Mouse (Mus musculus) stomach, embryonic 14.5 days (tissue): ENCODE data around the gene Prmt2. TPM values are rescaled to one million over a fixed set of nuclear protein-coding genes. Genes with fewer than 3 reads are reported as not detected.

Experiments
- ATAC-seq: fragments of 200-750 bp; cut with Nextera tagmentation; 2 replicates; pipeline ENCODE4 v1.8.0; 2017; ENCODE audit warnings: low read depth, moderate TSS enrichment; ENCODE audit not compliant: insufficient number of reproducible peaks, insufficient read depth, low FRiP score
- H3K27ac ChIP-seq: fragments of 300-500 bp; sonication (generic); 2 replicates; pipeline ENCODE4 v1.5.1; 2014; ENCODE audit warnings: mild to moderate bottlenecking, low read length, moderate library complexity, mixed read lengths
- H3K27me3 ChIP-seq: fragments of 300-500 bp; sonication (generic); 2 replicates; pipeline ENCODE4 v1.6.1; 2014; ENCODE audit warnings: low read length, control low read depth, mixed read lengths; ENCODE audit not compliant: control insufficient read depth, insufficient read depth
- H3K36me3 ChIP-seq: fragments of 300-500 bp; sonication (generic); 2 replicates; pipeline ENCODE4 v1.6.1; 2014; ENCODE audit warnings: mild to moderate bottlenecking, control low read depth, low read length, moderate library complexity, mixed read lengths; ENCODE audit not compliant: control insufficient read depth, insufficient read depth
- H3K4me1 ChIP-seq: fragments of 300-500 bp; sonication (generic); 2 replicates; pipeline ENCODE4 v1.6.1; 2014; ENCODE audit warnings: low read length, control low read depth, mixed read lengths; ENCODE audit not compliant: control insufficient read depth, insufficient read depth
- H3K4me2 ChIP-seq: fragments of 300-500 bp; sonication (generic); replicated peaks from 2 replicates; pipeline ENCODE4 v1.6.1; 2014; ENCODE audit warnings: low read depth, low read length, control low read depth
- H3K4me3 ChIP-seq: fragments of 300-500 bp; sonication (generic); 2 replicates; pipeline ENCODE4 v1.5.1; 2014; ENCODE audit warnings: low read depth, low read length, control low read depth
- H3K9ac ChIP-seq: fragments of 300-500 bp; sonication (generic); replicated peaks from 2 replicates; pipeline ENCODE4 v1.6.1; 2014; ENCODE audit warnings: low read depth, mild to moderate bottlenecking, control low read depth, low read length, moderate library complexity, mixed read lengths
- H3K9me3 ChIP-seq: fragments of 300-500 bp; sonication (generic); 2 replicates; pipeline ENCODE4 v1.6.1; 2016; ENCODE audit warnings: low read depth, low read length, control low read depth; ENCODE audit not compliant: control insufficient read depth
- WGBS: fragments of 180-500 bp; shearing (Covaris S2); extraction: QIAGEN DNeasy Blood & Tissue Kit; methylation state at CpG from one replicate; pipeline ENCODE4 v1.1.7; 2014; 5-methylcytosine and 5-hydroxymethylcytosine counted together
- microRNA counts: library from miRNA; unstranded; fragments of <30 nt; microRNA quantifications from one replicate; lab custom pipeline; 2016
- microRNA-seq: library from miRNA; unstranded; fragments of <30 nt; microRNA quantifications from one replicate; pipeline ENCODE4, GENCODE M21; 2016
- polyA plus RNA-seq: library from polyadenylated mRNA; unstranded; fragments of >200 nt; fragmentation: Nextera tagmentation; extraction: Ambion mirVana; gene quantifications from 2 replicates; pipeline ENCODE4 v1.2.1, GENCODE M21; 2014

Gene Prmt2
- polyA plus RNA-seq, 1 experiment from 2014 or later: 61.4 TPM

DNA sequence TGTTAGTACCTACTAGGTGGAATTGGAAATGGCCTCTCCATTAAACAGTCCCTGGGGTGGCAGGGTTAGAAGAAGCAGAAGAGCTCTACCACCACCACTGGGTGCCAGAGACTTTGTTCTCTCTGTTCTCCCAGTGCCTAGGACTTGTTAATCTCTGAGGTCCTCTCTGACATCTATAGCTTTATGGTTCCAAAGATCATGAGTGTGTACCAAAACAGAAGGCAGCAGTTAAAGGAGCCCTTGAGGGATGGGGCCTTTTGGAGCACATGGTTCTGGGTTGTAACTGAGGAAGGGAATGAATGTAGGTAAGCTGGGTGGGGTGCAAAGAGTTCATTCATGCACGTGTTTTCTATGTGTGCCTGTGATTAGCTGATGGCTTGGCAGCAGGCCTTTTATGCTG, 79.7 kb downstream of the Prmt2 start:
- Histone ChIP-seq H3K36me3 (no peaks in the 10 kb centered on the region), H3K4me2 (no peak overlapping the region), H3K27me3 (no peaks in the 10 kb centered on the region), H3K9me3 (no peaks in the 10 kb centered on the region), H3K9ac (no peak overlapping the region), H3K4me3 (no peak overlapping the region), H3K27ac (no peak overlapping the region), H3K4me1 (no peaks in the 10 kb centered on the region)
- no peak for ATAC-seq
- WGBS: 25% methylated on average over 1 of the region's 1 CpGs

DNA sequence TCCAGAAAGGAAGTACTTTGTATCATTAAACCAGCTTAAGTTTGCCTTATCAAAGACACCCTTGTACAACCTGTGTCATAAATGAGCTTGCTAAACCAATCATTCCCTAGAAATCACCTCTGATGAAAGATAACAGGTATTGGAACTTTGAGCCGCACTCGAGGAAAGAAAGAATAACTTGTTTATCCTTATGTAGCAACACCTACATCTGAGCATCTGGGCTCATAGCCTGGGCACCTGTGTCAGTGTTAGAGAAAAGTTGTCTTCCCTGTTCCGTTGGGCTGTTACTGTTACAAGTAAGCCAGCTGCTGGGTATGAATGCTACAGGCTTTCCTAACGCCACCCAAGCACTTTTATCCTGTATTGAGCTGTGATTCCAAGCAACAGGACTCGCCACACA, 80.1 kb downstream of the Prmt2 start:
- Histone ChIP-seq H3K9me3 (no peaks in the 10 kb centered on the region), H3K4me3 (no peak overlapping the region), H3K4me1 (no peaks in the 10 kb centered on the region), H3K27me3 (no peaks in the 10 kb centered on the region), H3K27ac (no peak overlapping the region), H3K36me3 (no peaks in the 10 kb centered on the region), H3K4me2 (no peak overlapping the region), H3K9ac (no peak overlapping the region)
- ATAC-seq: no peak
- WGBS: 79% methylated on average over 5 of the region's 5 CpGs

MicroRNA genes within 50 kb of the gene (microRNA counts, 519-probe panel; counts per million panel counts)
- 1,646 counts per million, percentile 10 among the panel's probes with 10 or more counts for microRNA mmu-miR-678 (lab: Ali Mortazavi, UCI)

Small RNAs within 50 kb of the gene (microRNA-seq; reads per million reads assigned to microRNA genes)
- gene Mir678: not detected

Other genes with a start within 250 kb of the Prmt2 start
- gene Zfp280b, start 205.2 kb downstream of the Prmt2 start, polyA plus RNA-seq: 23.2 and 24.8 TPM in 2 replicates
- gene Slc5a4b, start 126.9 kb downstream of the Prmt2 start, polyA plus RNA-seq: not detected in 2 replicates
- gene Slc5a4a, start 90.4 kb downstream of the Prmt2 start, polyA plus RNA-seq: not detected in 2 replicates
- 1.6 and 2.1 TPM in 2 replicates for gene S100b, start 16.0 kb upstream of the Prmt2 start, polyA plus RNA-seq
- 7.8 TPM in 2 replicates for gene Dip2a, start 107.4 kb upstream of the Prmt2 start, polyA plus RNA-seq
- gene AC141477.1, start 202.6 kb upstream of the Prmt2 start, polyA plus RNA-seq: not detected in 2 replicates
- 18.9 and 20.1 TPM in 2 replicates for gene Pcnt, start 204.9 kb upstream of the Prmt2 start, polyA plus RNA-seq
- not detected in 2 replicates for gene 2610028H24Rik, start 211.2 kb upstream of the Prmt2 start, polyA plus RNA-seq
- 64.6 and 68.5 TPM in 2 replicates for gene Mcm3ap, start 231.1 kb upstream of the Prmt2 start, polyA plus RNA-seq
- gene Ybey, start 231.2 kb upstream of the Prmt2 start, polyA plus RNA-seq: 5.6 and 5.8 TPM in 2 replicates